Mouse (Mus musculus): ENCODE results near the gene Zfp870. TPM values are rescaled to one million over a fixed set of nuclear protein-coding genes. Genes with fewer than 3 reads are reported as not detected.
A peak's percentile ranks its signal among the peaks of the same experiment; 100 is the strongest.

Zfp870 gene
- 11.7 and 12.3 TPM in 2 replicates for polyA plus RNA-seq (2014; fragmentation: Nextera tagmentation; extraction: Ambion mirVana)

DNA sequence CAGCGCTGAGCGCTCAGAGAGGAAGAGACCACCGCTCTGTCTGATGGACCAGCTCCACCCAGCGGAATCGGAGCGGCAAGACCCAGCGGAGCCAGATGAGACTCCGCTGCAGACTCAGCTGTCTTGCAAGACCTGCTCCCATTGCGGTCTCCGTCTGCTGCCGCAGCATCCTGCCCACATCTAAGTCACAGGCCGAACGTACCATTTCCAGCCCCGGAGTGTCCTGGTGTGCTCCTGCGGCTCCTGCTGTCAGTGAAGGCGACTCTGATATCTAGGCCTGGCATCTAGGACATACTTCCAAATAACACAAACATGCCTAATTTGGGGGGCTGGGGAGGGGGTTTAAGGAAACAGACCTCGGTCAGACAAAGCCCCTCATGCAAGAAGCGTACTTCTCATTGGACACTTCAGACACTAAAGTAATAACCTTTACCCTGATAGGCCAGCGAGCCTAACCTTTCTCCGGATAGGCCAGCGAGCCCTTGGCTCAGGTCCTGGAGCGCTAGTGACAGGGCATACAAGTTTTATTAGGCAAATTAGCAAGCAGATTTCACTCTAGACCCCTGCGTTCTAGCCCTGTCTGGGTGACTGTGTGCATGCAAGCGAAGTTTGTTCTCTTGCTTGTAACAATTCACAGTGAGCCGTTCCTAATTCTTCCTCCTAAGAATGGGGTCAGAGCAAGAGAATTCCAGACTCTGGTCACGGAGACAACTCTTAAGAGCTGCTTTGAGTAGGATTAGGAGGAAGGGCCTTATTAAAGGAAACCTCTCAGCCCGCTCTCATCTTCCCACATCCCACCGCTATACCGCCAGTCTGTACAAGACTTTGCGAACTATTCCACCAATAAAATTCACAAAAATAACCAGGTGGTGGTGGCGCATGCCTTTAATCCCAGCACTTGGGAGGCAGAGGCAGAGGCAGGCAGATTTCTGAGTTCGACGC, at the start of gene Zfp870:
TSS of gene Zfp870 (minus strand) at position 404 of the 942 bp plus-strand sequence.
- peak within 1 kb of the TSS; percentile 83 for H3K9ac ChIP-seq (replicated peaks; ENCODE audit: low read length)
- peak; percentile 97 for DNase-seq (ENCODE audit: low spot score)
- H3K4me1 ChIP-seq (ENCODE audit: control insufficient read depth, insufficient read depth, low read length) = peaks cover 4% of the 10 kb centered on the region; the same call in 1 of the 2 replicates
- H3K27me3 ChIP-seq (ENCODE audit: control insufficient read depth, insufficient read depth, low read length) = no peaks in the 10 kb centered on the region
- no peaks in the 10 kb centered on the region for H3K36me3 ChIP-seq (replicated peaks; ENCODE audit: control insufficient read depth, insufficient read depth, low read depth, low read length)
- peak within 1 kb of the TSS; percentile 70; the same call in 1 of the 2 replicates for H3K27ac ChIP-seq (replicated peaks; ENCODE audit: low read depth, low read length)
- 13% methylated on average over 33 of the region's 33 CpGs for WGBS
- peak within 1 kb of the TSS; percentile 75 for H3K4me3 ChIP-seq (ENCODE audit: low read depth, low read length)
- H3K9me3 ChIP-seq (replicated peaks; ENCODE audit: control insufficient read depth, low read length) = no peaks in the 10 kb centered on the region
- ATAC-seq (replicated peaks; ENCODE audit: insufficient number of reproducible peaks, low FRiP score, low TSS enrichment, low read depth) = peak; percentile 96
- H3K4me2 ChIP-seq (ENCODE audit: low read depth, low read length) = peak within 1 kb of the TSS; percentile 74

DNA sequence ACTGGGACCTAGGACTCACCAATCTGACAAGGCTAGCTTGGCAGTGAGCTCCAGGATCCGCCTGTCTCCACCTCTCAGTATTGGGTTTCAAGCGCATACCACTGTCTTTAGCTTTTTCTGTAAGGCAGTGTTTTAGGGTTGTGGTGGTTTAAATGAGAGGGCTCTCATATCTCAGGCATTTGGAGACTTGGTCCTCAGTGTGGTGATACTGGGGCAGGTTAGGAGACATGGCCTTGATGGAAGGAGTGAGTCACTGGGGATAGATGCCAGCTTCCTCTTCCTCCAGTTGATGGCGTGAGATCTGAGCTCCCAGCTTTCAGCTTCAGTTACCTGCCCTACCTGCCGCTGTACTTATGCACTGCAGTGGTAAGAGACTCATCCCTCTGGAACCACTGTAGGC, 48.4 kb upstream of the Zfp870 start:
- no peaks in the 10 kb centered on the region for H3K27me3 ChIP-seq (ENCODE audit: control insufficient read depth, insufficient read depth, low read length)
- no peak overlapping the region for H3K9ac ChIP-seq (replicated peaks; ENCODE audit: low read length)
- no peak overlapping the region for H3K4me2 ChIP-seq (ENCODE audit: low read depth, low read length)
- no peaks in the 10 kb centered on the region for H3K9me3 ChIP-seq (replicated peaks; ENCODE audit: control insufficient read depth, low read length)
- H3K36me3 ChIP-seq (replicated peaks; ENCODE audit: control insufficient read depth, insufficient read depth, low read depth, low read length) = no peaks in the 10 kb centered on the region
- H3K27ac ChIP-seq (replicated peaks; ENCODE audit: low read depth, low read length) = no peak overlapping the region
- H3K4me1 ChIP-seq (ENCODE audit: control insufficient read depth, insufficient read depth, low read length) = no peaks in the 10 kb centered on the region
- WGBS = 73% methylated on average over 4 of the region's 4 CpGs
- ATAC-seq (replicated peaks; ENCODE audit: insufficient number of reproducible peaks, low FRiP score, low TSS enrichment, low read depth) = no peak
- no peak overlapping the region for H3K4me3 ChIP-seq (ENCODE audit: low read depth, low read length)
- DNase-seq (ENCODE audit: low spot score) = no peak

DNA sequence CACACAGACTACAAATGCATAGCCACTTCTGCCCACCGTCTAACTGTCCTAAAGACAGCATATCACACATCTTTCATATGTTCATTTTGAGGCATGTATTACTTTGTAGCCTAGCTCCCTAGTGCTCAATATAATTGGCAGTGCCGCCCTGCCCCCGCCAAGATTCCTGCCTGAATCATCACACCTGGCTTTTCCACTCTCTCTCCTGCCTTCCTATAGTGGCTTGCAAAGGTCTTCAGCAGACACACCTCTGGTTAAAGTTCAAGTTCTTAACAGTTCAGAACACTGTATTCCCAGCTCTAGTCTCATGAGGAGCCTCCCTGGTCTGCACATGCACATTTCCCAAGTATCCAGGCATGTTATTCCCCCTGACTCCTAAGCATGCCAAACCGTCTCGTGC, 36.4 kb upstream of the Zfp870 start:
- ATAC-seq (replicated peaks; ENCODE audit: insufficient number of reproducible peaks, low FRiP score, low TSS enrichment, low read depth) (no peak), DNase-seq (ENCODE audit: low spot score) (no peak)
- 75% methylated on average over 5 of the region's 5 CpGs for WGBS
- Histone ChIP-seq H3K9me3 (replicated peaks; ENCODE audit: control insufficient read depth, low read length) (no peaks in the 10 kb centered on the region), H3K4me2 (ENCODE audit: low read depth, low read length) (no peak overlapping the region), H3K27me3 (ENCODE audit: control insufficient read depth, insufficient read depth, low read length) (no peaks in the 10 kb centered on the region), H3K9ac (replicated peaks; ENCODE audit: low read length) (no peak overlapping the region), H3K4me1 (ENCODE audit: control insufficient read depth, insufficient read depth, low read length) (no peaks in the 10 kb centered on the region), H3K36me3 (replicated peaks; ENCODE audit: control insufficient read depth, insufficient read depth, low read depth, low read length) (no peaks in the 10 kb centered on the region), H3K4me3 (ENCODE audit: low read depth, low read length) (no peak overlapping the region), H3K27ac (replicated peaks; ENCODE audit: low read depth, low read length) (no peak overlapping the region)

DNA sequence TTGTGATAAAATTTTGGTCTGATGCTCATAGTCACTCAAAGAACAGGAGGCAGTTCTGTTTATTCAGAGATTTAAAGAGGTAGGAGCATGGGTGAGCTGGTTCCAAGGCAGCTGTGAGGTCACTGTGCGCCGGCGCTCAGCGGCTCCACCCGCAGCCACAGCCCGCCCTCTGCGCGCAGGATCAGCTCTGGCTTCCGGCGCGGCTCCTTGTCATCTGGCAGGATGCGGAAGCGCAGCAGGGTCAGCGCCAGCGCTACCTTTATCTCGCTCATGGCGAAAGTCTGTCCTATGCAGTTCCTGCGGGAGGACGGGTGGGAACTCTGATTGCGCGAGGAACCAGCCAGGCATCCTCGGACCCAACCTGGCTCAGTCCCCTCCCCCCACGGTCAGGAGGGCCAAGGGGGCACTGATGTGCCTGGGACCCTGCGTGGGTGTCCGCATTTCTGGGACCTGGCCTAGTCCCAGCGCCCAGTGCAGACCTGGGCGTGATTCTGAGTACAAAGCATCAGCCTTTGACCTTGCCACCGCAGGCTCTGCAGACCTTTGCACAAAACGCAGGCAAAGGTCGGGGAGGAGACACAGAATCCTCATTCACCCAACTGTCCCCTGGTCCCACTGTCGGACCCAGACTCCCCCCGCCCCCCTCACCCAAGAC, 33.3 kb upstream of the Zfp870 start:
- Histone ChIP-seq H3K27me3 (ENCODE audit: control insufficient read depth, insufficient read depth, low read length) (no peaks in the 10 kb centered on the region), H3K4me1 (ENCODE audit: control insufficient read depth, insufficient read depth, low read length) (no peaks in the 10 kb centered on the region), H3K4me3 (ENCODE audit: low read depth, low read length) (peak overlapping the region; percentile 42), H3K4me2 (ENCODE audit: low read depth, low read length) (peak overlapping the region; percentile 68), H3K27ac (replicated peaks; ENCODE audit: low read depth, low read length) (no peak overlapping the region), H3K36me3 (replicated peaks; ENCODE audit: control insufficient read depth, insufficient read depth, low read depth, low read length) (no peaks in the 10 kb centered on the region), H3K9ac (replicated peaks; ENCODE audit: low read length) (peak overlapping the region; percentile 69), H3K9me3 (replicated peaks; ENCODE audit: control insufficient read depth, low read length) (no peaks in the 10 kb centered on the region)
- DNase-seq (ENCODE audit: low spot score) (peak; percentile 82), ATAC-seq (replicated peaks; ENCODE audit: insufficient number of reproducible peaks, low FRiP score, low TSS enrichment, low read depth) (peak; percentile 95)
- WGBS = 15% methylated on average over 31 of the region's 32 CpGs

DNA sequence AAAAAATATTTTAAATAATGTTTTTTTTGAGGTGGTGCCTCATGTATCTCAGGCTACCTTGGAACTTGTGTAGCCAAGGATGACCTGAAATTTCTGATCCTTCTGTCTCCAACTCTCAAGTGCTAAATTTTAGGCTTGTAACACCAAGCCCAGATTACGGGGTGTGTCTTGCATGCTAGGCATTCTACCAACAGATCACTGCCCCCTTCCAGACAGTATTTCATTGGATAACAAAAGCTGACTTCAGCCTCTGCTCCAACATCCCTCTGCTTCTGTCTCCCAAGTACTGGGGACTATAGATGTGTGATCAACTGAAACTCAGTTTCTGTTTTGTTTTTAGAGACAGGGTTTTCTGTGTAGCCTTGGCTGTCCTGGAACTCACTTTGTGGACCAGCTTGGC, 32.2 kb upstream of the Zfp870 start:
- DNase-seq (ENCODE audit: low spot score) (no peak), ATAC-seq (replicated peaks; ENCODE audit: insufficient number of reproducible peaks, low FRiP score, low TSS enrichment, low read depth) (no peak)
- WGBS = 97% methylated on average over 1 of the region's 1 CpGs
- Histone ChIP-seq H3K9ac (replicated peaks; ENCODE audit: low read length) (no peak overlapping the region), H3K4me2 (ENCODE audit: low read depth, low read length) (no peak overlapping the region), H3K9me3 (replicated peaks; ENCODE audit: control insufficient read depth, low read length) (no peaks in the 10 kb centered on the region), H3K4me1 (ENCODE audit: control insufficient read depth, insufficient read depth, low read length) (no peaks in the 10 kb centered on the region), H3K4me3 (ENCODE audit: low read depth, low read length) (no peak overlapping the region), H3K27ac (replicated peaks; ENCODE audit: low read depth, low read length) (no peak overlapping the region), H3K27me3 (ENCODE audit: control insufficient read depth, insufficient read depth, low read length) (no peaks in the 10 kb centered on the region), H3K36me3 (replicated peaks; ENCODE audit: control insufficient read depth, insufficient read depth, low read depth, low read length) (no peaks in the 10 kb centered on the region)

DNA sequence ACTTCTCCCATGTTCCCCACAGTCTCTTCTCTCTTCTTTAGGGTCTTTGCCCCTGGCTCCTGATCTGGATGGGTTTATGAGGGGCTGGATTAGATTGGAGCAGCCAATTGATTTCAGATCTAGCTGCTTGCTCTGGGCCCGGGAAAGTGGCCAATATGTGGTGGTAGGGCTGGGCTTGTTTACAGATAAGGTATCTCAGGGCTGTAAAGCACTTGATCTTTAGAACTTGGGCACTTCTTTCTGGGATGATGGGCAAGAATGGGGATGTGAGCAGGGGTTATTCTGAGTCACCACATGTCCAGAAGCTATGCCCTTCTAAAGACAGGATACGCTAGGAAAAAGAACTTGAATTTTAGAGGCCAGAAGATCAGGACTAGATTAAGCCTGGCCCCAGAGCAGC, 27.7 kb upstream of the Zfp870 start:
- WGBS = 88% methylated on average over 2 of the region's 2 CpGs
- H3K4me1 ChIP-seq (ENCODE audit: control insufficient read depth, insufficient read depth, low read length) = no peaks in the 10 kb centered on the region
- H3K27ac ChIP-seq (replicated peaks; ENCODE audit: low read depth, low read length) = no peak overlapping the region
- ATAC-seq (replicated peaks; ENCODE audit: insufficient number of reproducible peaks, low FRiP score, low TSS enrichment, low read depth) = no peak
- H3K9me3 ChIP-seq (replicated peaks; ENCODE audit: control insufficient read depth, low read length) = no peaks in the 10 kb centered on the region
- no peaks in the 10 kb centered on the region for H3K36me3 ChIP-seq (replicated peaks; ENCODE audit: control insufficient read depth, insufficient read depth, low read depth, low read length)
- H3K4me3 ChIP-seq (ENCODE audit: low read depth, low read length) = no peak overlapping the region
- no peak for DNase-seq (ENCODE audit: low spot score)
- no peak overlapping the region for H3K4me2 ChIP-seq (ENCODE audit: low read depth, low read length)
- H3K27me3 ChIP-seq (ENCODE audit: control insufficient read depth, insufficient read depth, low read length) = no peaks in the 10 kb centered on the region
- no peak overlapping the region for H3K9ac ChIP-seq (replicated peaks; ENCODE audit: low read length)

DNA sequence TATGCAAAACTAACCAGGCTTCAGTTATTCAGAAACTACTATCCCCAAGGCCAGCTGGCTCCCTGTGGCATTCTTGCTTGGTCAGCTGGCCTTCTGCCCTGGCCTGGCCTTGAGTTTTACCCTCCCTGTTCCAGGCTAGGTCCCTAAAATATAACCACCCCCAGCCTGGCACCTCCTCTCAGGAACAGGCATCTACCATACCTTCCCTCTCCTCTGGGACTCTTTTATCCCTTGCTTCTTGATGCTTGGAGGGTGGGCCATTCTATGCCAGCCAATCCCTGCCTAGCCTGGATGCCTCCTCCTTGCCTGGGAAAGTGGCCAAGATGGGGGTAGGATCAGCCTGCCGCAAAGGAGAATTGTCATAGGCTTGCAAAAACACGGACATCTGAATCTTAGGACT, 25.7 kb upstream of the Zfp870 start, which contains the start of gene Cyp4f14:
TSS of gene Cyp4f14 (minus strand) at position 212 of the 400 bp plus-strand sequence.
- Histone ChIP-seq H3K4me3 (ENCODE audit: low read depth, low read length) (no peak within 1 kb of the TSS), H3K27me3 (ENCODE audit: control insufficient read depth, insufficient read depth, low read length) (no peaks in the 10 kb centered on the region), H3K36me3 (replicated peaks; ENCODE audit: control insufficient read depth, insufficient read depth, low read depth, low read length) (no peaks in the 10 kb centered on the region), H3K4me1 (ENCODE audit: control insufficient read depth, insufficient read depth, low read length) (no peaks in the 10 kb centered on the region), H3K27ac (replicated peaks; ENCODE audit: low read depth, low read length) (no peak within 1 kb of the TSS), H3K4me2 (ENCODE audit: low read depth, low read length) (no peak within 1 kb of the TSS), H3K9me3 (replicated peaks; ENCODE audit: control insufficient read depth, low read length) (no peaks in the 10 kb centered on the region), H3K9ac (replicated peaks; ENCODE audit: low read length) (no peak within 1 kb of the TSS)
- 72% methylated on average over 2 of the region's 2 CpGs for WGBS
- no peak for ATAC-seq (replicated peaks; ENCODE audit: insufficient number of reproducible peaks, low FRiP score, low TSS enrichment, low read depth)
- no peak for DNase-seq (ENCODE audit: low spot score)

DNA sequence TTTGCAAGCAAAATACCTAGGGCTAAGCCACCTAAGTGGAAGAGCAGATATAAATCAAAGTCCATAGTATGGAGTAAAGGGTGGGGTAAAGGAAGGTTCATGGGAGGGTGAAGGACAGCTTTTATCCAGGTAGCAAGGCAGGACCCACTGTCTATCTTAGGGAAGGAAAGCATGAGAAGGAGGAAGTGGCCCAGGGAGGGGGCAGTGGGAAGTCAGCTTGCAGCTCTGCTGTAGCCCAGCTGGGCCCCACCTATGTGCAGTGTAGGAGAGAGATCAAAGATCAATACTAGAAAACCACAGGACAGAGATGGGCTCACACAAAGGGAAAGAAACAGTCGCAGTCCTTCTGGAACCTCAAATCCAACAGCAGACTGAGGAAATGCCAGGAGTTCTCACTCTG, 24.6 kb upstream of the Zfp870 start:
- 69% methylated on average over 1 of the region's 1 CpGs for WGBS
- Histone ChIP-seq H3K9me3 (replicated peaks; ENCODE audit: control insufficient read depth, low read length) (no peaks in the 10 kb centered on the region), H3K4me2 (ENCODE audit: low read depth, low read length) (no peak overlapping the region), H3K27me3 (ENCODE audit: control insufficient read depth, insufficient read depth, low read length) (no peaks in the 10 kb centered on the region), H3K36me3 (replicated peaks; ENCODE audit: control insufficient read depth, insufficient read depth, low read depth, low read length) (no peaks in the 10 kb centered on the region), H3K9ac (replicated peaks; ENCODE audit: low read length) (no peak overlapping the region), H3K4me3 (ENCODE audit: low read depth, low read length) (no peak overlapping the region), H3K27ac (replicated peaks; ENCODE audit: low read depth, low read length) (no peak overlapping the region), H3K4me1 (ENCODE audit: control insufficient read depth, insufficient read depth, low read length) (no peaks in the 10 kb centered on the region)
- no peak for DNase-seq (ENCODE audit: low spot score)
- no peak for ATAC-seq (replicated peaks; ENCODE audit: insufficient number of reproducible peaks, low FRiP score, low TSS enrichment, low read depth)
